Mouse (Mus musculus): ENCODE results near the gene Sik2.

GRCm38 (mm10) chr9:50855780-50856179, 153.1 kb downstream of the Sik2 start:
- TF ChIP-seq POLR2A (IDR thresholded peaks at IDR 0.05; ENCODE audit: borderline replicate concordance, extremely low read depth, low read depth, low read length) (no peak), CTCF (IDR thresholded peaks at IDR 0.05; ENCODE audit: insufficient read depth, low read length) (no peak)
